Mouse (Mus musculus) adrenal gland, postnatal 14 days (tissue): ENCODE measurements around the gene Ybx1. TPM values are rescaled to one million over a fixed set of nuclear protein-coding genes. Genes with fewer than 3 reads are reported as not detected.

ENCODE experiments used
- DNase-seq: peaks from one replicate; pipeline ENCODE4 v3.0.0; 2021; ENCODE audit warnings: mixed read lengths
- total RNA-seq: library from RNA; stranded (reverse); gene quantifications from 2 replicates; pipeline ENCODE4 v1.2.3, GENCODE M21; 2021

Gene Ybx1
- total RNA-seq, 1 experiment from 2014 or later: 620 TPM

GRCm38 (mm10) chr4:119274627-119275026 is 19.8 kb downstream of the Ybx1 start:
- DNase-seq: no peak

DNA sequence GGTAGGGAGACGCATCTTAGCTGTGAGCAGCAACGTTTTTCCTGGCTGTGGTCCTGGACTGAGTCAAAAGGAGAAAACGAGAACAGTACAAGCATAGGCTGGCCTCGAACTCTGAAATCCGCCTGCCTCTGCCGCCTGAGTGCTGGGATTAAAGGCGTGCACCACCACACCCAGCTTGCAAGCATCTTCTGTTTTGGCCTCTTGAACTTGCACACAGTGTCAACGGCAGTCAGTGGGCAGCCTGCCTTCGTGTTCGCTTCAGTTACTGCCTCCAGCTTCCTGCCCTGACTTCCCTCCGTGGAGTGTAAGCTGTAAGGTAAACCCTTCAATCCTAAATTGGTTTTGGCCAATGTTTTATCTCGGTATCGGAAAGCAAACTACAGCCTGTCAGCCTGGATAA is 27.8 kb downstream of the Ybx1 start:
- DNase-seq: no peak

GRCm38 (mm10) chr4:119263459-119263858 is 30.9 kb downstream of the Ybx1 start:
- no peak for DNase-seq

DNA sequence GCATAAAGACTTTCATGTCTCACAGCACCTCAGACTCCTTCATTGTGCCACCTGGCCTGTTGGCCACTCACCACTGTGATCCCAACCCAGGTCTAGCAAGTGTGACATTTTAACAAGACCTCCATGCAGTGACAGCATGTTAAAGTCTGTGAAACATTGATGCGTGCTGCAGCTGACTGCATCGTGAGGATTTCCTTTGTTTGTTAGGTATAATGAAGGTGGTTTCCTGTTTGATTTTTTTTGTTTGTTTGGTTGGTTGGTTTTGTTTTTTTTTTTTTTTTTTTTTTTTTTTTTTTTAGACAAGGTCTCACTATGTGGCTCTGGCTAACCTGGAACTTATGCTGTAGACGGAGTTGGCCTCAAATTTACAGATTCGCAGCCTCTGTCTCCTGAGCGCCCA is 31.9 kb downstream of the Ybx1 start:
- DNase-seq: no peak

GRCm38 (mm10) chr4:119261087-119261713 is 33.2 kb downstream of the Ybx1 start:
- DNase-seq: no peak

DNA sequence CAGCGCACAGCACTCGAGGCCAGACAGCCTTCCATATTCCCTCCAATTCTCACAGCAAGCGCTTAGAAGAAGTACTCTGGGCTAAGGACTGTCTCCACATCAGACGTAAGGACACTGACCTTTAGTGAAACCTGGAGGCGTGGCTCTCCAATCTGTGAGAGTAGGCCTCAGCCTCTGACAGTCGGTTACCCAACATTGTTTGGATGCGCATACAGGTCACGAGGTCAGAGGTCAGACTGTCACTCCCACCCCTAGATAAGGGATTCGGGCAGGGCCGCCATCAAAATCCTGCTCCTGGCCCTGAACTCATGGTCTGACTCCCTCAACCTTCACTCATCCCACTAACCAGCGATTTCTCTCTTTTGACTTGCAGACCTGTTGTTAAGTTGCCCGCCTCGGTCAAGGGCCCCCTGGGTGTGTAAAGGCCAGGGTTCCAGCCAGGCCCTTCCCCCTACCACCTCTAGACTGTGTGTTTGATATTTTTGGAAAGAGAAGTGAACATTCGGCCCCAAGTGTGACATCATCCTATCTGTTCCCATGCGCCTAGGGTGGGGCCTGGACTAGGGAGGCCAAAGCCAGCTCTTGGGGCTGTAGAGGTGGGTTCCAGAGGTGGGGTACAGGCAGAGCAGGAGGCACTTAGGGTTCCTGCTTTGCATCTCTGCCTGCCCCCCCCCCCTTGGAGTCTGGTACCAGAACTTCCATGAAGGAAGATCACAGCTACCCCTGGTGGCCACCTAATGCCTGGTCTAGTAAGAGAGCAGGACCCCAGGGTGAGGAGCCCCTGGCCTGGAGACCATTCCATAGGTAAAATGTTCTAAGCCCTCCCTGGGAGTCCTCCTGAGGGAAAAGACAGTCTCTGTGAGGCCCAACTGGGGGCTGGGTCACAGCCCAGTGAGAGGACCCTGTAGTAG is 34.8 kb downstream of the Ybx1 start:
- no peak for DNase-seq

DNA sequence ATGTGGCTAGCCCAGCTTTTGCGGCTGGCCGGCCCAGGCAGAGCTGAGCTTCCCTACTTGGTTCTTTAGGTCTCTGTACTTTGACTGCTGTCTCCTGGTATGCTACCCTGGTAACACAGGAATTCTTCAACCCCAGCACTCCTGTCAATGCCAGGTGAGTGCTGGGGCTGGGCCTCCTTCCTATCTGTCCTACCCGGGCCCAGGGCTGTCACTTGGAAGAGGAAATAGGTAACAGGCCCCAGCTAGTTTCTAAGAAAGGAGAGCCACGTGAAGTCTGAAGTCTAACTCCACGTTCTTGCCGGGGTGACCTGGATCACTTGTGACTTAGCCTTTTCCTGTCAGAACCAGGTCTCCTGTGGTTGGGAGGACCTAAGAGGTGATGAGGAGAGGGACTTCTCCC is 37.3 kb downstream of the Ybx1 start:
- DNase-seq: no peak

- DNase-seq: no peak
These were observed 39.1 kb downstream of the Ybx1 start, which contains the start of gene Cldn19 for GRCm38 (mm10) chr4:119255351-119255750. Cldn19 (plus strand) TSS chr4:119255414.

GRCm38 (mm10) chr4:119254012-119254618 is 40.3 kb downstream of the Ybx1 start:
- no peak for DNase-seq

- DNase-seq: no peak
These were observed 42.2 kb downstream of the Ybx1 start for GRCm38 (mm10) chr4:119252025-119252808.

DNA sequence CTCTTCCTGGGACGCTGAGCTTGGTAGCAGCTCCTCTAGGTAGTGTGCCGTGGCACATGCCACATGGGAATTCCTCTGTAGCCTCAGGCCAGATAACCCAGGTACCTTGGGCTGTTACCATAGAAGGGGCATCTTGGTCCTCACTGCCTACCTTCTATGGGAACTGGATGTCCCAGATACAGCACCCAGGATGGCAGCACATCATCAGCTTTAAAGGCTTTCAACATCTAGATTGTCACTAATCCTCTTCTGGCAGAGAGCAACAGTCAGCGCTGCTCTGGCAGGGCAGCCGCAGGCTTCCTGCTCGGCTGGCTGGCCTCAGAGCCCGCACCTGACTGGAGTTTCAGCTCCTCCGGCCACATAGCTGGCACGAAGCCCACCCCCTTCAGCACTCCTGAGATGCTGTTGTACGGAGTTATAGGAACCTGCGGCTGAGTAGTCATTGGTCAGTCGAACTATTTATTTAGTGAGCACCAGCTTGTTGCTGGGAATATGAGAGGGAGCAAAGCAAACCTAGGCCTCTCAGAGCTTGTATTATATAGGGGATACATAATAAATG is 45.9 kb downstream of the Ybx1 start:
- no peak for DNase-seq

GRCm38 (mm10) chr4:119247462-119248235 is 46.8 kb downstream of the Ybx1 start:
- DNase-seq: peak; percentile 88

- DNase-seq: no peak
These were observed 47.6 kb downstream of the Ybx1 start for GRCm38 (mm10) chr4:119246688-119247225.

DNA sequence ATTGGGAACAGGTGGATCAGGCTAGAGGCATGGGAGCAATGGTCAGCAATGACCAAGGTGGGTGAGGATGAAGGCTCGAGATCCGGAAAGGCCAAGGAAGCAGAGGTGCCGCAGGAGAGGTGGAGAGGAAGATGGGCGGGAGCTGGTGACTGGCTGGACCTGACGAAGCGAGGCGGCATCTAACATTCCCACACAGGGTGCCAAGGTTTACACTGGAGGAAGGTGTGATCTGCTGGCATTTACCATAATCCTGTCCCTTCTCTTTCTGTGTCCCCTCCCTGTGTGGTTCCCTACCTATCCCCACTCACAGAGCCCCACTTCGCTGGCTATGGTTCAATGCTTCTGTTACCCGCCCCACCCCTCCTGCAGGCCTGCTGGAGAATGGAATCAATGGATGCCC is 48.4 kb downstream of the Ybx1 start:
- DNase-seq: no peak

DNA sequence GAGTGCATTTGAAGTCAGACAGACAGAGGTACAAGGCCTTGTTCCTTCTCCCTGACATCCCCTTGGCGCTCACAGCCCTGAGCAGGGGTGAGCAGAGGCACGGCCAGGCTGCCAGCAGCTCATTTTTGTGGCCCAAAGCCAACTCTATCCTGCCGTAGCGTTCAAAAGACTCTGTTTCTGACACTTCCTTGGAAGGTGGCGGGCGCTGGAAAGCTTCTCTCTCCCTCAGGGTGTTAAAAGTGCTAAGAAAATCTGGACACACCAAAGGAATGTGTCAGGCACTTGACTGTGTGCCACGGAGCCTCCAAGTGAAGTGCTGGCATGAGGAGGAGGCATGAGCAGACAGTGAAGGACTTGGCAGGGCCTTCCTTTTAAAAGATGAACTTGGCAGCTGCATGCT is 48.8 kb downstream of the Ybx1 start:
- DNase-seq: peak; percentile 65

DNA sequence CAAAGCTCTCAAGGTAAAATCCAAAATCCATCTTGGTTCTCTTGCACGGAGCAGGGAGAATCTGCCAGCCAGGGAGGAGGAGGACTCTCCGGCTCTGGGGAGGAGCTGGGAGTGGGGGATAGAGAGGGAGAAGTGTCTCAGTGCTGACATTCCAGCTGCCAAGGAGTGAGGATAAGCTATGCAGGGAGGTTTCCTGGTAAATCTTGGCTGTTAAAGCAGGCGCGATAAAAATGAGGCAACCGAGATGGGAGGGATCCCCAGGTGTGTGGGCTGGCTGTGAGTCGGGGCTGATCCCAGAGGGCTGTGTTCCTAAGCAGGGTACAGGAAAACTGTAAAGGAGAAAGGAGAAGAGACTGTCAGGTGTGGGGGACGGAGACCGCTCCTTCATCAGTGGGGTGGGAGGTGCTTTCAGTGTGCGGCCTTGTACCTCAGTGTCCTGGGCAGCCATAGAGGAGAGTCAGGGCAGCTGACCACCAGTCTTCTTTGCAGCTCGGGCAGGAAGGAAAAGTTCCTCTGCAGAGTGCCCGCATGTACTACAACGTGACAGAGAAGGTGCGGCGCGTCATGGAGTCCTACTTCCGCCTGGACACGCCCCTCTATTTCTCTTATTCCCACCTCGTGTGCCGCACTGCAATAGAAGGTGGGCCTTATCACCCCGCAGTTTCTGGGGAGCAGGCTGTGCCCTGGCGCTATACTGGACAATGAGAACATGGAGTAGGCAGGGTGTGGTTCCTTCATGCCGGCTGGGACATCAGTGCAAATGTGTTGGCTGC is 49.8 kb downstream of the Ybx1 start:
- DNase-seq: no peak

- no peak for DNase-seq
These were observed 51.8 kb downstream of the Ybx1 start for GRCm38 (mm10) chr4:119242571-119242970.

GRCm38 (mm10) chr4:119241664-119242063 is 52.7 kb downstream of the Ybx1 start:
- DNase-seq: peak; percentile 49

DNA sequence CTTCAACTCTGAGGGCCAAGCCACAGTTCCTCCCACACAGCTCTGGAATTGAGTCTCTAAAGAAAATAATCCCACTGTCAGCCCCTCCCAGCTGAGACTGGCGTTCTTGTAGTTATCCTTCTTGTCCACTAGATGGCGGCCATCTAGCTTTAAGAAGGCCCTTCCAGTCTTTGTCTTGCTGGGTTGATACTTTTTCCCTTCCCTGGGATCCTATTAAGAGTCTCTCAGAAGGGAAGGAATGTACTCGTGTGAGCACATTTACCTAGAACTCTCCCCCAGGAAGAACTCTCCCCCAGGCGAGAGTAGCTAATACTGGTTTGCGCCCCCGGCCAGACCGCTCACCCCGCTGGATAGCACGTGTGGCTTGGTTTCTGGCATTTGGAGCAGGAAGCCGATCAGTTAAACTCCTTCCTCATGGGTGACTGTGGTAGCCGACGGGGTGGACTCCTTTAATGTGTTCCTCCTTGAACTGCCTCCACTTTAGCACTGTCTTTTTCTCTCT is 55.2 kb downstream of the Ybx1 start:
- DNase-seq: peak; percentile 42

- DNase-seq: no peak
These were observed 55.7 kb downstream of the Ybx1 start for GRCm38 (mm10) chr4:119238661-119239060.
